Mouse (Mus musculus): ENCODE measurements at regions not wholly inside any gene's neighbourhood (a gene's known extent, or its start where the extent isn't known, plus 50 kb on each side); places are given as distances from the start of the nearest gene placed in this dataset.

DNA sequence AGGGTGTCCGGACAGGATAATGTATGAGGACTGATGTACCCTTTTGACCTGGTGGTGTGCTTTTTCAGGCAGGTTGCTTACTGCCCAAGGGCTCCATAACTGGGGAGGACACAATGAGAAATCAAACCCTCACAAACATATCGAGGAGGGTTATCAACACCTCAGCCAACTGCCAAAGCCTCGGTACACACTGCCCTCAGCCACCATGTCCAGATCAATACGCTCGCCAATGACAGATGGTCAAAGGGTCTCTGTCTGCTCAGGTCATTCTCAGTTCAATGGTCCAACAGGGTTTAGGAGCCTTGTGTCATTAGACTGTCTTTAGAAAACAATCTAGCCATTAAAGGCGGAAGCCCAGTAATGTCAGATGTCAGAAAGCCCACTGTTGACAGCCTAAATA is 56.9 kb downstream of the Hoxa1 start:
- no peaks in the 10 kb centered on the region for H3K9me3 ChIP-seq (ENCODE audit: control insufficient read depth, insufficient read depth, low read depth, low read length)
- TF ChIP-seq MAFK (IDR thresholded peaks at IDR 0.05; ENCODE audit: insufficient read depth, low read depth, low read length) (no peak), CHD2 (IDR thresholded peaks at IDR 0.05; ENCODE audit: low read depth, low read length) (no peak), ZNF384 (IDR thresholded peaks at IDR 0.05; ENCODE audit: low read depth, low read length) (no peak), ZC3H11A (IDR thresholded peaks at IDR 0.05; ENCODE audit: borderline replicate concordance, low read depth, low read length) (no peak), HCFC1 (IDR thresholded peaks at IDR 0.05; ENCODE audit: borderline replicate concordance, insufficient read depth, low read length) (no peak)
- no peak for DNase-seq (ENCODE audit: low read depth, low spot score)

DNA sequence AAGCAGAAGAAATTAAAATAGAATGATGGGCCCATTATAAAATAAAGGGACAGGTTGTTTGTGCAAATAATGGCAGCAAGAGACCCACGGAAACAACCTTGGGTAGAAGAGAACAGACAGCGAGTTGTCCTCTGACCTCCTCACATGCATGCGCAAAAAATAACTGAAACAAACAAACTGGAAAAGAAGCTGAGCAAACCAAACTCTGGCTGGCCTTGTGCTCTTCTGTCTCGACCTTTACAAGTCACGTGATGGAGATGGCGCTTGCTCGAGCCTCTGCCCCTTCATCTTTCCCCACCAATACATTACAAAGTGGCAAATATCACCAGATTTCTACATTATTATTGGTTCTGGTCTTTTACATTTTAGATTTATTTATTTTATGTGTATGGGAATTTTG is 59.3 kb downstream of the Hoxa1 start:
- in situ Hi-C loops (cut with MboI; ENCODE audit: low sequenced_read_pairs in 2 of 2, unreplicated experiment in 2 of 2): no loop called here
- TF ChIP-seq MAFK (IDR thresholded peaks at IDR 0.05; ENCODE audit: insufficient read depth, low read depth, low read length): no peak
- no peak for TF ChIP-seq ZNF384 (IDR thresholded peaks at IDR 0.05; ENCODE audit: low read depth, low read length)
- TF ChIP-seq ZC3H11A (IDR thresholded peaks at IDR 0.05; ENCODE audit: borderline replicate concordance, low read depth, low read length): no peak
- no peak for TF ChIP-seq CHD2 (IDR thresholded peaks at IDR 0.05; ENCODE audit: low read depth, low read length)
- no peak for DNase-seq (ENCODE audit: low read depth, low spot score)
- Histone ChIP-seq H3K9me3 (ENCODE audit: control insufficient read depth, insufficient read depth, low read depth, low read length) (no peaks in the 10 kb centered on the region), H3K27ac (ENCODE audit: insufficient read depth, low read depth, low read length, poor library complexity, severe bottlenecking) (no peak overlapping the region), H3K36me3 (ENCODE audit: control insufficient read depth, insufficient read depth, low read length, poor library complexity, severe bottlenecking) (no peaks in the 10 kb centered on the region), H3K9ac (ENCODE audit: insufficient read depth, low read depth, low read length, poor library complexity, severe bottlenecking) (no peak overlapping the region), H3K4me3 (ENCODE audit: insufficient read depth in 1 of 2, low read depth in 1 of 2, low read length in 2 of 2, poor library complexity in 1 of 2, severe bottlenecking in 1 of 2) (no peak overlapping the region), H3K4me1 (ENCODE audit: control insufficient read depth in 2 of 2, insufficient read depth in 2 of 2, low read length in 2 of 2, poor library complexity in 1 of 2) (peaks cover 3 to 5% of the 10 kb centered on the region in 2 experiments; a peak in 1 of 4 replicates)

More for the DNA sequence above, 56.9 kb downstream of the Hoxa1 start:
- in situ Hi-C loops (cut with MboI; ENCODE audit: low sequenced_read_pairs in 2 of 2, unreplicated experiment in 2 of 2): no loop called here
- no peak overlapping the region for H3K27ac ChIP-seq (ENCODE audit: insufficient read depth, low read depth, low read length, poor library complexity, severe bottlenecking)
- H3K36me3 ChIP-seq (ENCODE audit: control insufficient read depth, insufficient read depth, low read length, poor library complexity, severe bottlenecking): no peaks in the 10 kb centered on the region
- H3K4me3 ChIP-seq (ENCODE audit: insufficient read depth in 1 of 2, low read depth in 1 of 2, low read length in 2 of 2, poor library complexity in 1 of 2, severe bottlenecking in 1 of 2): no peak overlapping the region
- H3K9ac ChIP-seq (ENCODE audit: insufficient read depth, low read depth, low read length, poor library complexity, severe bottlenecking): no peak overlapping the region
- H3K4me1 ChIP-seq (ENCODE audit: control insufficient read depth in 2 of 2, insufficient read depth in 2 of 2, low read length in 2 of 2, poor library complexity in 1 of 2): peaks cover 2 to 7% of the 10 kb centered on the region in 2 experiments; a peak in 1 of 4 replicates

DNA sequence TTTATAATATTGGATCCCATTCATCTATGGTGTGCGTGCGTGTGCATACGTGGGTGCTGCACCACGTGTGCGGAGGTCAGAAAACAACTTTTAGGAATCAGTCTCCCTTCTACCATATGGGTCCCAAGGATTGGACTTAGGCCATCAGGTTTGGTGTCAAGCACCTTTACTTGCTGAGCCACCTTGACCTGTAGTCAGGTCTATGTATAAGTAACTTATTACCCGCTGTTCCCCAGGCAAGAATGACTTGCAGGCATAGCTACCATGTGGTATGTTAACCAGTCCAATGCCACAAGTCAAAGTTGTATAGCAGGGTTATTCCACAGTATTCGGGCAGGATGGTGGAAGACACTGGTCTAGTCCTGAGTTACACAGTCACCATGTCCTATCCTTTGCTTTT is 62.5 kb downstream of the Hoxa1 start:
- no peaks in the 10 kb centered on the region for H3K9me3 ChIP-seq (ENCODE audit: control insufficient read depth, insufficient read depth, low read depth, low read length)
- TF ChIP-seq CHD2 (IDR thresholded peaks at IDR 0.05; ENCODE audit: low read depth, low read length): no peak
- no peak for TF ChIP-seq ZC3H11A (IDR thresholded peaks at IDR 0.05; ENCODE audit: borderline replicate concordance, low read depth, low read length)
- TF ChIP-seq MAFK (IDR thresholded peaks at IDR 0.05; ENCODE audit: insufficient read depth, low read depth, low read length): no peak
- in situ Hi-C loops (cut with MboI; ENCODE audit: low sequenced_read_pairs in 2 of 2, unreplicated experiment in 2 of 2): no loop called here

GRCm38 (mm10) chr6:52091445-52091844 is 66.7 kb downstream of the Hoxa1 start:
- Histone ChIP-seq H3K4me1 (ENCODE audit: control insufficient read depth in 2 of 2, insufficient read depth in 2 of 2, low read length in 2 of 2, poor library complexity in 1 of 2) (peaks cover 0 to 3% of the 10 kb centered on the region in 2 experiments; a peak in 1 of 4 replicates), H3K27ac (ENCODE audit: insufficient read depth, low read depth, low read length, poor library complexity, severe bottlenecking) (no peak overlapping the region), H3K9me3 (ENCODE audit: control insufficient read depth, insufficient read depth, low read depth, low read length) (no peaks in the 10 kb centered on the region), H3K36me3 (ENCODE audit: control insufficient read depth, insufficient read depth, low read length, poor library complexity, severe bottlenecking) (no peaks in the 10 kb centered on the region), H3K4me3 (ENCODE audit: insufficient read depth in 1 of 2, low read depth in 1 of 2, low read length in 2 of 2, poor library complexity in 1 of 2, severe bottlenecking in 1 of 2) (no peak overlapping the region), H3K9ac (ENCODE audit: insufficient read depth, low read depth, low read length, poor library complexity, severe bottlenecking) (no peak overlapping the region)
- TF ChIP-seq MAFK (IDR thresholded peaks at IDR 0.05; ENCODE audit: insufficient read depth, low read depth, low read length): no peak
- no peak for TF ChIP-seq HCFC1 (IDR thresholded peaks at IDR 0.05; ENCODE audit: borderline replicate concordance, insufficient read depth, low read length)
- TF ChIP-seq CHD2 (IDR thresholded peaks at IDR 0.05; ENCODE audit: low read depth, low read length): no peak
- TF ChIP-seq ZNF384 (IDR thresholded peaks at IDR 0.05; ENCODE audit: low read depth, low read length): no peak
- TF ChIP-seq ZC3H11A (IDR thresholded peaks at IDR 0.05; ENCODE audit: borderline replicate concordance, low read depth, low read length): no peak
- in situ Hi-C loops (cut with MboI; ENCODE audit: low sequenced_read_pairs in 2 of 2, unreplicated experiment in 2 of 2): no loop called here
- DNase-seq (ENCODE audit: low read depth, low spot score): no peak

More for the DNA sequence above, 62.5 kb downstream of the Hoxa1 start:
- no peak overlapping the region for H3K4me3 ChIP-seq (ENCODE audit: insufficient read depth in 1 of 2, low read depth in 1 of 2, low read length in 2 of 2, poor library complexity in 1 of 2, severe bottlenecking in 1 of 2)
- H3K9ac ChIP-seq (ENCODE audit: insufficient read depth, low read depth, low read length, poor library complexity, severe bottlenecking): no peak overlapping the region
- 0 out of 4 replicates have a peak, but pooled peaks cover 0 to 3% of the 10 kb centered on the region in 2 experiments for H3K4me1 ChIP-seq (ENCODE audit: control insufficient read depth in 2 of 2, insufficient read depth in 2 of 2, low read length in 2 of 2, poor library complexity in 1 of 2)
- H3K27ac ChIP-seq (ENCODE audit: insufficient read depth, low read depth, low read length, poor library complexity, severe bottlenecking): no peak overlapping the region
- H3K36me3 ChIP-seq (ENCODE audit: control insufficient read depth, insufficient read depth, low read length, poor library complexity, severe bottlenecking): no peaks in the 10 kb centered on the region
- DNase-seq (ENCODE audit: low read depth, low spot score): no peak
